Mouse (Mus musculus): ENCODE results near the gene Usp39. TPM values are rescaled to one million over a fixed set of nuclear protein-coding genes. Genes with fewer than 3 reads are reported as not detected.

Gene Usp39
- polyA plus RNA-seq, 1 experiment from 2014 or later = 38.2 TPM

DNA sequence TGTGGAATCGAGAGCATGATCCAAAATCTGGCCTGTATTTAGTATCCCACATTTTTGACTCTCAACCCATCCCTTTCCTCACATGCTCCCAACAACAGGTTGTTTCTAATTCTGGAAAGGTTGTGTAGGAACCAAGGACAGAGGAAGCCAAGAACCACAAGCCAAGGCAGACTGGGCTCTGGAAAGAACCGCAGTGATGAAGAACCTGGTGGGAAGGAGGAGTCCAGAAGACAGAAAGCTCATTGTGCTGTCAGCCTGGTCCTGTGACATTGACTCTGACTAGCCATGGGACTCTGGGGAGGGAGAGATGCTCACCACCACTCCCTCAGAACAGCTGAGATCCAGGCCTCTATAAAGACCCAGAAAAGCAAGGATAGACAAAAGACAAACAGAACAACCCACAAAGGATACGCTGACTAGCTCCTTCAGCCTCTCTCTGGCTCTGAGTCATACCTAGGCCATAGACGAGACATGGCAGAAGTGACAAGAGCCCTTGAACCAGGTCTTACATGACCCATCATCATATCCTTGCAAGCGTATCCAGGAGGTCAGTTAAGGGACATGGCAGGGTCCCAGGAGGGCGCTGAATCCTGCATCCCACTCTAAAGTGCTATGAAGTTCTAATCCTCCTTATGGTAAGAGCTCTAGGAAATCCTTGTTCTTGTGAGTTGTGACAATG, 38.3 kb upstream of the Usp39 start:
- no peak for ATAC-seq (ENCODE audit: insufficient number of reproducible peaks, low FRiP score, low TSS enrichment, low read depth)
- H3K4me1 ChIP-seq = peaks cover 18% of the 10 kb centered on the region; the same call in 1 of the 2 replicates
- H3K9me3 ChIP-seq = no peaks in the 10 kb centered on the region
- 84% methylated on average over 6 of the region's 6 CpGs for WGBS
- H3K4me2 ChIP-seq = no peak overlapping the region
- no peak overlapping the region for H3K27ac ChIP-seq
- peaks cover 23% of the 10 kb centered on the region for H3K36me3 ChIP-seq
- H3K4me3 ChIP-seq = no peak overlapping the region
- no peak overlapping the region for H3K9ac ChIP-seq
- no peaks in the 10 kb centered on the region for H3K27me3 ChIP-seq

DNA sequence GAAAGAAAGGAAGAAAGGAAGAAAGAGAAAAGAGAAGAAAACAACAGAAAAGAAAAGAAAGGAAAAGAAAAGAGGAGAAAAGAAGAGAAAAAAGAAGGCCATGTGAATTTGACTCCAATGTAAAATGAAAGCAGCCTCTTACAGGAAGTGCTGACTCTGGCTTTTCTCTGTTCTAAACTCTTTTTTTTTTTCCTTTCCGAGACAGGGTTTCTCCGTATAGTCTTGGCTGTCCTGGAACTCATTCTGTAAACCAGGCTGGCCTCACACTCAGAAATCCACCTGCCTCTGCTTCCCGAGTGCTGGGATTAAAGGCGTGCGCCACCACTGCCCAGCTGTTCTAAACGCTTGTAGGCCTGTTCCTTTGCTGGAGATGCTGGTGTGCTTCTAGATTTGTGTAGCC, 37.5 kb upstream of the Usp39 start:
- Histone ChIP-seq H3K27me3 (no peaks in the 10 kb centered on the region), H3K4me1 (peaks cover 11% of the 10 kb centered on the region; the same call in 1 of the 2 replicates), H3K4me2 (no peak overlapping the region), H3K4me3 (no peak overlapping the region), H3K36me3 (peaks cover 23% of the 10 kb centered on the region), H3K9ac (no peak overlapping the region), H3K9me3 (no peaks in the 10 kb centered on the region), H3K27ac (no peak overlapping the region)
- no peak for ATAC-seq (ENCODE audit: insufficient number of reproducible peaks, low FRiP score, low TSS enrichment, low read depth)
- 76% methylated on average over 6 of the region's 6 CpGs for WGBS

DNA sequence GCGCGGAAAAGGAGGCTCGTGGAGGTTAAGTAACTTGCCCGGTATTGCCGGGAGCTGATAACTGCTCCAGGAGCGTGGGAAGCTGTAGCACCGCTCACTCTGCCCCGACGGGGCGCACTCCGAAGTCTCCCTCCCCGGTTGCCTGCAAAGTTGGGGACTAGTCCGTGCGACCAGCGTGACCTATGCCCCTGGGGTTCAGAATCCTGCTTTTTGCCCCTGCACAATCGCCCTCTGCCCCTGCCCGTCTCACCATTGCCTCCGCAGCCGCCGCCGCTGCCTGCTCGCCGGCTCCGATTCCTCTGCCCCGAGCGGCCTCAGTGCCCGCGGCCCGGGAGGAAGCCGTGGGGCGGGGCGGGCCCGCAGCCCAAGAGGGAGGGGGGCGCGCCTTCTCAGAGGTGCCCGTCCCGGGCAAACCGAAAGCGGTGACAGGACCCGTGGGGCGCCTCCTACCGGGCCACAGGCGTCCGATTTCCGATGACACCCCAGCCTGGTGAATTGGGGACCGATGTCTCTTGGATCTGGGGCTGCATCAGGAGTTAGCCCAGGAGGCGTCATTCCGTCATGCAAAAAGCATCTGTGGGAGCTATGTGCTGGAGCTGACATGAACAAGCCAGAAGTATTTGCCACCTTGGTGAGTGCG, 35.3 kb upstream of the Usp39 start, which contains the start of gene Vamp5:
TSS of gene Vamp5 (minus strand) at position 338 of the 640 bp plus-strand sequence.
- peak; percentile 77 for ATAC-seq (ENCODE audit: insufficient number of reproducible peaks, low FRiP score, low TSS enrichment, low read depth)
- Histone ChIP-seq H3K9ac (peak within 1 kb of the TSS; percentile 44), H3K4me3 (peak within 1 kb of the TSS; percentile 55), H3K9me3 (no peaks in the 10 kb centered on the region), H3K4me1 (peaks cover 10% of the 10 kb centered on the region; the same call in 1 of the 2 replicates), H3K4me2 (peak within 1 kb of the TSS; percentile 77), H3K36me3 (peaks cover 8% of the 10 kb centered on the region), H3K27ac (peak within 1 kb of the TSS; percentile 51), H3K27me3 (no peaks in the 10 kb centered on the region)
- 2% methylated on average over 49 of the region's 49 CpGs for WGBS

- Histone ChIP-seq H3K9ac (peak overlapping the region; percentile 44; the same call in 1 of the 2 replicates), H3K4me1 (peaks cover 10% of the 10 kb centered on the region; the same call in 1 of the 2 replicates), H3K4me2 (peak overlapping the region; percentile 77), H3K27me3 (no peaks in the 10 kb centered on the region), H3K36me3 (peaks cover under 1% of the 10 kb centered on the region; the same call in 1 of the 2 replicates), H3K27ac (peak overlapping the region; percentile 51), H3K9me3 (no peaks in the 10 kb centered on the region), H3K4me3 (peak overlapping the region; percentile 55)
- no peak for ATAC-seq (ENCODE audit: insufficient number of reproducible peaks, low FRiP score, low TSS enrichment, low read depth)
- 43% methylated on average over 7 of the region's 7 CpGs for WGBS
Measured at GRCm38 (mm10) chr6:72379377-72380130, 34.6 kb upstream of the Usp39 start.

DNA sequence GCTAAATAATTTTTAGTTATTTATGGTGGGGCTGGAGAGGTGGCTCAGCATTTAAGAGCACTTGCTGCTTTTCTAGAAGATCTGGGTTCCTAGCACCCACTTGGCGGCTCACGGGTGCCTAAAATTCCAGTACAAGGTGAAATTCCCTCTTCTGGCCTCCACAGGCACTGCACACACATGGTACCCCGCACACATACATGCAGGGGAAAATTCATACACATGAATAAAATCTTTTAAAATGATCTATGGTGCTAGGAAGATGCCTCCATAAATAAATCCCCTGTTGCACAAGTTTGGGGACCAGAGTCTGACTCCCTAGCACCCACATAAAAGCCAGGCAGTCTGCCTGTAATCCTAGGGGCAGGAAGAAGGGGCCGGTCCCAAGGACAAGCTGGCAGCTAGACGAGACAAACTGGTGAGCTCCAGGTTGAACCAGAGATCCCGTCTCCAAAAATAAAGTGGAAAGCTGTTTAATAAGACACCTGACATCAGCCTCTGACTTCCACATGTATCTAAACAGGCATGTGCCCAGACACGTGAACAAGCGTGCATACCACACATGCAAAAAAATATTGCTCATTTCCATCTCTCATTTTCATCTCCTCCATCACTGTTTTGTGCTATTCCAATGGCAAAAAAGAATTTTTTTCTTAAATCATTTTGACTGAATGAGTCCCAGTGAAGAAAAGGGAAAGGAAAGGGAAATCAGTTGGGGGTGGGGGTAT, 33.7 kb upstream of the Usp39 start:
- ATAC-seq (ENCODE audit: insufficient number of reproducible peaks, low FRiP score, low TSS enrichment, low read depth) = no peak
- no peak overlapping the region for H3K4me2 ChIP-seq
- H3K4me3 ChIP-seq = no peak overlapping the region
- H3K4me1 ChIP-seq = peaks cover 10% of the 10 kb centered on the region; the same call in 1 of the 2 replicates
- no peaks in the 10 kb centered on the region for H3K27me3 ChIP-seq
- WGBS = 84% methylated on average over 8 of the region's 8 CpGs
- no peaks in the 10 kb centered on the region; the same call in 1 of the 2 replicates for H3K36me3 ChIP-seq
- no peak overlapping the region for H3K27ac ChIP-seq
- no peak overlapping the region for H3K9ac ChIP-seq
- H3K9me3 ChIP-seq = no peaks in the 10 kb centered on the region

DNA sequence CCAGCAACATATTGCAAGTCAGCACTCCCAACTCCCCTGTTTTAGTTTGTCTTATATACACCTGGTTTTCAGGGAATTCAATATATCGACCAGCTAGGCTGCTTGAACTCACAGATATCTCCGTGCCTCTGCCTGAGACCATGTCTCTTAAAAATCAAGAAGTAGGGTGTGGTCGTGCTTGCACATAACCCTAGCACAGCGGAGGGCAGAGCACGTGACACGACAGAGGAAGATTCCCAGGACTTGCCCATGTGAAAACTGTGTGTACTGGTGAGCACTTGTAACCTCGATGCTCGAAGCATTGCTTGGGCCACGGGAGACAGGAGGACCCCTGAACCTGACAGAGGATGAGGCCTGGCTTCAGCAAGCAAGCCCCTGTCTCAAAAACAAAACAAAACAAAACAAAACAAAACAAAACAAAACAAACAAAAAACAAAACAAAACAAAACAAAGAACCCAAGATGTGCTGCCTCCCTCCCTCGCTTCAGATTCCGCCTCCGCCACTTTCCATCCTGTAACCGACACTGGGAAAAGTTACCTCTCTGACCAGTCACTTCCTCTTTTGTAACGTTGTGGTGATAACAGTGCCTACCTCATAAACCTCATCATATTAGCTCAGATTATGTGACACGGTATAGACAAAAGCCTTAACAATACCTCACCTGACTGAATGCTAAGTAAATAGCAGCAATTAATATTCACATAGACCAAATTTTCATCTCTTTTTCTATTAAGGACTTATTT, 30.0 kb upstream of the Usp39 start:
- ATAC-seq (ENCODE audit: insufficient number of reproducible peaks, low FRiP score, low TSS enrichment, low read depth) = no peak
- H3K9me3 ChIP-seq = no peaks in the 10 kb centered on the region
- H3K27me3 ChIP-seq = no peaks in the 10 kb centered on the region
- H3K4me1 ChIP-seq = peaks cover 16% of the 10 kb centered on the region; the same call in 1 of the 2 replicates
- no peak overlapping the region for H3K4me2 ChIP-seq
- no peak overlapping the region for H3K27ac ChIP-seq
- H3K4me3 ChIP-seq = no peak overlapping the region
- no peaks in the 10 kb centered on the region for H3K36me3 ChIP-seq
- no peak overlapping the region for H3K9ac ChIP-seq
- WGBS = 79% methylated on average over 15 of the region's 15 CpGs

GRCm38 (mm10) chr6:72374206-72374605, 29.2 kb upstream of the Usp39 start:
- Histone ChIP-seq H3K4me1 (peaks cover 11% of the 10 kb centered on the region; the same call in 1 of the 2 replicates), H3K27me3 (no peaks in the 10 kb centered on the region), H3K9ac (no peak overlapping the region), H3K4me3 (no peak overlapping the region), H3K4me2 (no peak overlapping the region), H3K9me3 (no peaks in the 10 kb centered on the region), H3K36me3 (no peaks in the 10 kb centered on the region), H3K27ac (no peak overlapping the region)
- WGBS = 57% methylated on average over 7 of the region's 7 CpGs
- ATAC-seq (ENCODE audit: insufficient number of reproducible peaks, low FRiP score, low TSS enrichment, low read depth) = no peak

GRCm38 (mm10) chr6:72373184-72373583, 28.2 kb upstream of the Usp39 start:
- H3K4me1 ChIP-seq = peaks cover 11% of the 10 kb centered on the region; the same call in 1 of the 2 replicates
- no peaks in the 10 kb centered on the region for H3K27me3 ChIP-seq
- no peaks in the 10 kb centered on the region for H3K36me3 ChIP-seq
- no peak for ATAC-seq (ENCODE audit: insufficient number of reproducible peaks, low FRiP score, low TSS enrichment, low read depth)
- WGBS = 80% methylated on average over 4 of the region's 4 CpGs
- H3K4me2 ChIP-seq = no peak overlapping the region
- H3K9me3 ChIP-seq = no peaks in the 10 kb centered on the region
- no peak overlapping the region for H3K27ac ChIP-seq
- H3K4me3 ChIP-seq = no peak overlapping the region
- no peak overlapping the region for H3K9ac ChIP-seq

- Histone ChIP-seq H3K4me3 (no peak overlapping the region), H3K9ac (no peak overlapping the region), H3K27me3 (no peaks in the 10 kb centered on the region), H3K4me2 (no peak overlapping the region), H3K36me3 (no peaks in the 10 kb centered on the region), H3K27ac (no peak overlapping the region), H3K4me1 (peaks cover 11% of the 10 kb centered on the region; the same call in 1 of the 2 replicates), H3K9me3 (no peaks in the 10 kb centered on the region)
- ATAC-seq (ENCODE audit: insufficient number of reproducible peaks, low FRiP score, low TSS enrichment, low read depth) = no peak
- WGBS = 33% methylated on average over 1 of the region's 1 CpGs
Measured at GRCm38 (mm10) chr6:72371571-72371970, 26.6 kb upstream of the Usp39 start.

DNA sequence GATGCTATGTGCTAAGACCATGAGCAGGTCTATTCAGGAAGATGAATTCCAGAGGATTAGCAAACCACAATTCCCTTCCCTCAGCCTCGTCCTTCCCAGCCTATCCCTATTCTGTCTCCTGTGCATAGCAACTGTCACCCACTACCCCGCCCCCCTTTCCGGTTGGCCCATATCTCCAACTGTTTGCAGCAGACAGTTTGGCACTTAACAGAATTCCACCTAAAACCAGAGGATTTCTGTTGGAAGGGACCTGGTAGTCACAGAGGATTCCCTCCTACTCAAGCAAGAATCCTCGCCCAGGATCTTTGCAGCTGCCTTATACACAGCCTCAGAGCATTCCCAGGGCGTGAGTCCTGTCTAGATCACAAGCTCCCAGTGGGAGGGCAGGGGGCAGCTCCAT, 26.2 kb upstream of the Usp39 start:
- Histone ChIP-seq H3K27me3 (no peaks in the 10 kb centered on the region), H3K9me3 (no peaks in the 10 kb centered on the region), H3K4me2 (no peak overlapping the region), H3K36me3 (no peaks in the 10 kb centered on the region), H3K4me3 (no peak overlapping the region), H3K4me1 (peaks cover 11% of the 10 kb centered on the region; the same call in 1 of the 2 replicates), H3K9ac (no peak overlapping the region), H3K27ac (no peak overlapping the region)
- 48% methylated on average over 5 of the region's 5 CpGs for WGBS
- ATAC-seq (ENCODE audit: insufficient number of reproducible peaks, low FRiP score, low TSS enrichment, low read depth) = no peak

- H3K36me3 ChIP-seq = no peaks in the 10 kb centered on the region
- 74% methylated on average over 12 of the region's 12 CpGs for WGBS
- no peak overlapping the region for H3K4me3 ChIP-seq
- no peaks in the 10 kb centered on the region for H3K9me3 ChIP-seq
- H3K9ac ChIP-seq = no peak overlapping the region
- no peak for ATAC-seq (ENCODE audit: insufficient number of reproducible peaks, low FRiP score, low TSS enrichment, low read depth)
- H3K4me1 ChIP-seq = peaks cover 11% of the 10 kb centered on the region; the same call in 1 of the 2 replicates
- no peak overlapping the region for H3K27ac ChIP-seq
- no peak overlapping the region for H3K4me2 ChIP-seq
- H3K27me3 ChIP-seq = no peaks in the 10 kb centered on the region
Measured at GRCm38 (mm10) chr6:72370091-72370490, 25.1 kb upstream of the Usp39 start.
